Mouse (Mus musculus) CH12.LX (cell line): ENCODE data around the gene Reg2. TPM values are rescaled to one million over a fixed set of nuclear protein-coding genes. Genes with fewer than 3 reads are reported as not detected.
"Not testable (repeated sequence)": the region's sequence is repeated elsewhere in the genome, so short reads cannot be mapped to it uniquely, and the experiment has no call there.

ENCODE experiments used
- DNase-seq: peaks from one replicate; pipeline ENCODE4 v3.0.0-alpha.2; 2013; ENCODE audit errors: extremely low read depth
- H3K27ac ChIP-seq: 2 replicates; pipeline ENCODE4 v1.5.1; 2012; ENCODE audit warnings: low read depth, mild to moderate bottlenecking, control low read depth, moderate library complexity; ENCODE audit not compliant: insufficient read depth
- H3K27me3 ChIP-seq: replicated peaks from 2 replicates; pipeline ENCODE3; 2012; ENCODE audit warnings: inconsistent platforms
- H3K36me3 ChIP-seq, 2 experiments: replicated peaks in 1 of 2; 2 replicates each; pipeline versions ENCODE3 to v1.6.1; 2012; ENCODE audit warnings: inconsistent platforms in 1 of 2, low read length in 1 of 2, mild to moderate bottlenecking in 1 of 2, mixed read lengths in 1 of 2, moderate library complexity in 1 of 2; ENCODE audit not compliant: control insufficient read depth in 1 of 2, insufficient read depth in 1 of 2
- H3K4me1 ChIP-seq, 2 experiments: 2 replicates each; pipeline ENCODE4 v1.6.1; 2012; ENCODE audit warnings: inconsistent platforms in 1 of 2, moderate library complexity in 1 of 2; ENCODE audit not compliant: insufficient read depth in 2 of 2, control insufficient read depth in 1 of 2
- H3K4me2 ChIP-seq: 2 replicates; pipeline ENCODE4 v1.6.1; 2012; ENCODE audit warnings: low read depth, mild to moderate bottlenecking, control low read depth; ENCODE audit not compliant: poor library complexity, insufficient read depth, severe bottlenecking
- H3K4me3 ChIP-seq, 3 experiments: fragments of 150-350 bp in 1 of 3; sonication (generic) in 1 of 3; replicated peaks in 1 of 3; 2 replicates each; pipeline versions ENCODE3 to v1.5.1; 2011 to 2012; ENCODE audit warnings: low read depth in 2 of 3, low read length in 2 of 3, mild to moderate bottlenecking in 2 of 3, moderate library complexity in 2 of 3, control low read depth in 1 of 3, improper control_type of control experiment in 1 of 3, inconsistent platforms in 1 of 3, mixed read lengths in 1 of 3; ENCODE audit not compliant: poor library complexity in 1 of 3
- H3K79me2 ChIP-seq: replicated peaks from 2 replicates; pipeline ENCODE4 v1.6.1; 2012; ENCODE audit warnings: mild to moderate bottlenecking, moderate library complexity; ENCODE audit not compliant: control insufficient read depth, poor library complexity, insufficient read depth, severe bottlenecking; ENCODE audit errors: extremely low read depth
- H3K9ac ChIP-seq: 2 replicates; pipeline ENCODE4 v1.6.1; 2012; ENCODE audit warnings: low read depth, mild to moderate bottlenecking, control low read depth, moderate library complexity; ENCODE audit not compliant: insufficient read depth
- H3K9me3 ChIP-seq: replicated peaks from 2 replicates; pipeline ENCODE3; 2012; ENCODE audit warnings: low read length, inconsistent platforms, mixed read lengths
- BHLHE40 ChIP-seq: IDR thresholded peaks from 2 replicates; pipeline ENCODE4 v1.6.1; 2011; ENCODE audit warnings: mild to moderate bottlenecking, low read depth, low read length, improper control_type of control experiment
- CHD2 ChIP-seq: IDR thresholded peaks from 2 replicates; pipeline ENCODE4 v1.6.1; 2011; ENCODE audit warnings: low read length, improper control_type of control experiment
- E2F4 ChIP-seq: IDR thresholded peaks from 2 replicates; pipeline ENCODE4 v1.6.1; 2011; ENCODE audit warnings: low read depth, low read length, improper control_type of control experiment; ENCODE audit not compliant: insufficient replicate concordance
- ETS1 ChIP-seq: conservative IDR thresholded peaks from 2 replicates; pipeline ENCODE4 v1.6.1; 2012; ENCODE audit warnings: low read depth, mild to moderate bottlenecking, inconsistent platforms, low read length, improper control_type of control experiment, moderate library complexity
- JUND ChIP-seq: conservative IDR thresholded peaks from 2 replicates; pipeline ENCODE4 v1.6.1; 2011; ENCODE audit warnings: low read depth, low read length, improper control_type of control experiment
- MAZ ChIP-seq: IDR thresholded peaks from 2 replicates; pipeline ENCODE4 v1.6.1; 2012; ENCODE audit warnings: low read depth, mild to moderate bottlenecking, inconsistent platforms, low read length, improper control_type of control experiment, moderate library complexity
- MXI1 ChIP-seq: IDR thresholded peaks from 2 replicates; pipeline ENCODE4 v1.6.1; 2011; ENCODE audit warnings: mild to moderate bottlenecking, low read depth, low read length, improper control_type of control experiment
- MYC ChIP-seq: IDR thresholded peaks from 2 replicates; pipeline ENCODE4 v1.6.1; 2011; ENCODE audit warnings: low read depth, mild to moderate bottlenecking, improper control_type of control experiment, low read length
- NRF1 ChIP-seq: IDR thresholded peaks from 2 replicates; pipeline ENCODE4 v1.6.1; 2014; ENCODE audit warnings: low read depth, mild to moderate bottlenecking, inconsistent platforms, low read length, improper control_type of control experiment, moderate library complexity
- POLR2A ChIP-seq: IDR thresholded peaks from 2 replicates; pipeline ENCODE4 v1.6.1; 2011; ENCODE audit warnings: low read depth, mild to moderate bottlenecking, improper control_type of control experiment, low read length
- RAD21 ChIP-seq: IDR thresholded peaks from 2 replicates; pipeline ENCODE4 v1.6.1; 2011; ENCODE audit warnings: low read depth, mild to moderate bottlenecking, low read length, improper control_type of control experiment, moderate library complexity
- SMC3 ChIP-seq: IDR thresholded peaks from 2 replicates; pipeline ENCODE4 v1.6.1; 2011; ENCODE audit warnings: low read depth, low read length, improper control_type of control experiment
- TCF12 ChIP-seq: IDR thresholded peaks from 2 replicates; pipeline ENCODE4 v1.6.1; 2014; ENCODE audit warnings: low read depth, mild to moderate bottlenecking, inconsistent platforms, low read length, improper control_type of control experiment
- USF1 ChIP-seq: IDR thresholded peaks from 2 replicates; pipeline ENCODE4 v1.6.1; 2014; ENCODE audit warnings: low read depth, mild to moderate bottlenecking, inconsistent platforms, low read length, improper control_type of control experiment
- USF2 ChIP-seq: conservative IDR thresholded peaks from 2 replicates; pipeline ENCODE4 v1.6.1; 2011; ENCODE audit warnings: low read depth, low read length, improper control_type of control experiment
- ZC3H11A ChIP-seq: IDR thresholded peaks from 2 replicates; pipeline ENCODE4 v1.6.1; 2012; ENCODE audit warnings: low read depth, mild to moderate bottlenecking, inconsistent platforms, low read length, improper control_type of control experiment
- ZKSCAN1 ChIP-seq: IDR thresholded peaks from 2 replicates; pipeline ENCODE4 v1.6.1; 2012; ENCODE audit warnings: low read depth, inconsistent platforms, low read length, improper control_type of control experiment, borderline replicate concordance
- ZMIZ1 ChIP-seq: IDR thresholded peaks from 2 replicates; pipeline ENCODE4 v1.6.1; 2012; ENCODE audit warnings: low read depth, mild to moderate bottlenecking, inconsistent platforms, low read length, improper control_type of control experiment
- ZNF384 ChIP-seq: IDR thresholded peaks from 2 replicates; pipeline ENCODE4 v1.6.1; 2012; ENCODE audit warnings: low read depth, low read length, improper control_type of control experiment, inconsistent platforms
- dilution Hi-C: fragments of 300-500 bp; cut with MboI; formaldehyde crosslinking; loops from 2 replicates; pipeline ENCODE4 v1.14.3; 2020; ENCODE audit warnings: low sequenced_read_pairs; ENCODE audit not compliant: extremely low pct_unique_long_range_greater_than_20kb, extremely low pct_ligation_motif_present
- in situ Hi-C: fragments of 300-500 bp; cut with MboI; formaldehyde crosslinking; loops from 3 replicates; pipeline ENCODE4 v1.14.3; 2019; ENCODE audit warnings: low sequenced_read_pairs, low pct_ligation_motif_present, low pct_unique_long_range_greater_than_20kb, mixed read lengths
- polyA plus RNA-seq: library from polyadenylated mRNA; unstranded; fragments of >175 nt; gene quantifications from 2 replicates; pipeline ENCODE4 v1.2.1, GENCODE M21; 2012; ENCODE audit warnings: low read depth; ENCODE audit not compliant: insufficient read length
- total RNA-seq, 2 experiments: library from RNA; depleted of rRNA; stranded (reverse); fragments of 300-350 nt in 1 of 2; fragments of >200 nt in 1 of 2; gene quantifications; 2 replicates each; pipeline ENCODE4 v1.2.3; 2012 to 2014

The Reg2 gene
- total RNA-seq (2012; rRNA removed): not detected in 2 replicates
- not detected in 2 replicates for total RNA-seq (2014; rRNA removed)
- polyA plus RNA-seq: not detected in 2 replicates

DNA sequence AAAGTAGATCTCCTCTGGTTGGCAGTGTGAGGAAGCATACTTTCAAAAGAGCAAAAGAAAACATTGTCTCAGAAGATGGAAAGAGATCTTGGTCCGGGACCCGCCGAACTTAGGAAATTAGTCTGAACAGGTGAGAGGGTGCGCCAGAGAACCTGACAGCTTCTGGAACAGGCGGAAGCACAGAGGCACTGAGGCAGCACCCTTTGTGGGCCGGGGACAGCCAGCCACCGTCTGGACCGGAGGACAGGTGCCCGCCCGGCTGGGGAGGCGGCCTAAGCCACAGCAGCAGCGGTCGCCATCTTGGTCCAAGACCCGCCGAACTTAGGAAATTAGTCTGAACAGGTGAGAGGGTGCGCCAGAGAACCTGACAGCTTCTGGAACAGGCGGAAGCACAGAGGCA, at the start of gene Reg2:
Reg2 (plus strand) TSS at position 301 of the 400 bp plus-strand sequence.
- H3K4me3 ChIP-seq, DNase-seq, H3K27me3 ChIP-seq, H3K4me2 ChIP-seq, dilution Hi-C loops, in situ Hi-C loops, H3K27ac ChIP-seq, H3K79me2 ChIP-seq, H3K36me3 ChIP-seq, H3K9ac ChIP-seq, H3K4me1 ChIP-seq: not testable (repeated sequence)
- H3K9me3 ChIP-seq: peaks cover 10% of the 10 kb centered on the region

DNA sequence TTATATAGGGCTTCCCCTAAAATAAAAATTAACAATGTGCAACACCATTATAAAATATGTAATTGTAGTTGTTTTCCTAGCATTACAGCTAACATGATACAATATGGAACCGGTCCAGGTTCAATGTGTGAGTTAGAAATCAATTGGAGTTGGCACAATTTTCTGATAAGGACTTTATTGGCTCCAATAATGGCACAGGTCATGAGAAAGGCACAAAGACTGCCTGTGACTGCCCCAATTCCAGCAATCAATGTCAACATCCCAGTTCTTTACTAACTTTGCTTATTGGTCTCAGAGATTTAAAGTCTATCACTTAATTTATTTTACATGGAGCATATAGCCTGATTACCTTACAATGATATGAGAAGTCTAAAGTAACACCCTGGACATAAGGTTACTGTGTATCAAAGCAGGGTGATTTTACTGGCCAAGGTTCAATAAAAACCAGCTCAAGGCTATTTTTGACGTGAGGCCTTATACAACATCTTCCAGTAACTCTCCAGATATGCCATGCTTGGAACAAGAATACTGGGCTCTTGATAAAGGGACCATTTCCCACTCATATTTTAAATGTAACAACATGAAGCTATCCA, 33.4 kb upstream of the Reg2 start:
- Histone ChIP-seq H3K36me3 (no peaks in the 10 kb centered on the region), H3K27ac (no peak overlapping the region), H3K4me2 (no peak overlapping the region), H3K9ac (no peak overlapping the region), H3K27me3 (no peaks in the 10 kb centered on the region), H3K79me2 (no peaks in the 10 kb centered on the region), H3K9me3 (peaks cover 12% of the 10 kb centered on the region), H3K4me3 (no peak overlapping the region), H3K4me1 (no peaks in the 10 kb centered on the region)
- TF ChIP-seq POLR2A (no peak), NRF1 (no peak), USF1 (no peak), USF2 (no peak), ZC3H11A (no peak), TCF12 (no peak), ZMIZ1 (no peak), CHD2 (no peak), ZKSCAN1 (no peak), ZNF384 (no peak), E2F4 (no peak), RAD21 (no peak), MXI1 (no peak), MAZ (no peak), SMC3 (no peak), JUND (no peak), MYC (no peak), ETS1 (no peak), BHLHE40 (no peak)
- in situ Hi-C loops (no loop called here), dilution Hi-C loops (no loop called here)
- DNase-seq: no peak
